Mouse (Mus musculus) hindbrain, embryonic 10.5 days (tissue): Measurements from ENCODE around the gene Olfr561. TPM values are rescaled to one million over a fixed set of nuclear protein-coding genes. Genes with fewer than 3 reads are reported as not detected.

Experiments
- DNase-seq: peaks from one replicate; pipeline ENCODE4 v3.0.0-alpha.2; 2017; ENCODE audit warnings: low spot score
- H3K27ac ChIP-seq: fragments of 300-500 bp; sonication (generic); 2 replicates; pipeline ENCODE4 v1.5.1; 2016; ENCODE audit warnings: mild to moderate bottlenecking, moderate library complexity
- H3K27me3 ChIP-seq: fragments of 300-500 bp; sonication (generic); 2 replicates; pipeline ENCODE4 v1.6.1; 2016; ENCODE audit warnings: mild to moderate bottlenecking; ENCODE audit not compliant: poor library complexity, insufficient read depth, severe bottlenecking
- H3K36me3 ChIP-seq: fragments of 300-500 bp; sonication (generic); 2 replicates; pipeline ENCODE4 v1.6.1; 2016; ENCODE audit warnings: mild to moderate bottlenecking, moderate library complexity
- H3K4me1 ChIP-seq: fragments of 300-500 bp; sonication (generic); replicated peaks from 2 replicates; pipeline ENCODE4 v1.6.1; 2016; ENCODE audit warnings: mild to moderate bottlenecking
- H3K4me3 ChIP-seq: fragments of 300-500 bp; sonication (generic); 2 replicates; pipeline ENCODE4 v1.5.1; 2016; ENCODE audit warnings: mild to moderate bottlenecking, moderate library complexity
- H3K9me3 ChIP-seq: fragments of 300-500 bp; sonication (generic); 2 replicates; pipeline ENCODE4 v1.6.1; 2016; ENCODE audit warnings: mild to moderate bottlenecking, moderate library complexity
- WGBS: fragments of 180-500 bp; shearing (Covaris S2); methylation state at CpG from one replicate; pipeline ENCODE4 v1.1.7; 2016; 5-methylcytosine and 5-hydroxymethylcytosine counted together
- polyA plus RNA-seq: library from polyadenylated mRNA; unstranded; fragments of >200 nt; fragmentation: Nextera tagmentation; extraction: Ambion mirVana; gene quantifications from 2 replicates; pipeline ENCODE4 v1.2.1, GENCODE M21; 2016

Olfr561 gene
- 0.24 TPM in 1 of 2 replicates, not detected in the other for polyA plus RNA-seq

- Histone ChIP-seq H3K9me3 (no peaks in the 10 kb centered on the region), H3K27me3 (no peaks in the 10 kb centered on the region), H3K4me3 (no peak within 1 kb of the TSS), H3K27ac (no peak within 1 kb of the TSS), H3K36me3 (no peaks in the 10 kb centered on the region), H3K4me1 (no peaks in the 10 kb centered on the region)
- DNase-seq, result no peak
- 82% methylated on average over 2 of the region's 2 CpGs for WGBS
These were observed at the start of gene Olfr561 for GRCm38 (mm10) chr7:102770921-102771320. Gene Olfr561 (plus strand): TSS chr7:102771221.

- no peaks in the 10 kb centered on the region for H3K36me3 ChIP-seq
- H3K4me1 ChIP-seq, result no peaks in the 10 kb centered on the region
- no peak within 1 kb of the TSS for H3K4me3 ChIP-seq
- H3K9me3 ChIP-seq, result no peaks in the 10 kb centered on the region
- H3K27me3 ChIP-seq, result no peaks in the 10 kb centered on the region
- DNase-seq, result no peak
- H3K27ac ChIP-seq, result no peak within 1 kb of the TSS
These were observed 43.6 kb upstream of the Olfr561 start, which contains the start of gene Olfr559 for GRCm38 (mm10) chr7:102727391-102727790. Gene Olfr559 (minus strand): TSS chr7:102727491.

GRCm38 (mm10) chr7:102733793-102734192, 37.2 kb upstream of the Olfr561 start:
- WGBS, result 57% methylated on average over 1 of the region's 1 CpGs
- Histone ChIP-seq H3K4me1 (no peaks in the 10 kb centered on the region), H3K27me3 (no peaks in the 10 kb centered on the region), H3K9me3 (no peaks in the 10 kb centered on the region), H3K27ac (no peak overlapping the region), H3K4me3 (no peak overlapping the region), H3K36me3 (no peaks in the 10 kb centered on the region)
- DNase-seq, result no peak

DNA sequence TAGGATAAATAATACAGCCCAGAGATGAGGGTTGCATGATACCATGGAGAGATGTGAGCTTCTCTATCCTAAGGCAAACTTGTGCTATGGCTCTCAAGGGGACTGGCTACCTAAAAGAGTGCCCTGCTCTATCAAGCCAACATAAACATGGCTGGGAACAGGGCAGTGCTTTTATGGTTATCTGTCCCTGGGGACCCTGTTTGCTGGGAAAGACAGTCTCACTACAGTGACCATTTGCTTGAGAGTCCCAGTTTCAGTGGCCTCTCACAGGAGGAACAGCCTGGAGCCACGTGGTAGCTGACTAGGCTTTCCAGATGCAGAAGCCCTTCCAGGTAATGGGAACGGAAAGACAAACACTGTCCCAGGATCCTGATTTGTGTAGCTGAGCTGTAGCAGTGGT, 33.3 kb upstream of the Olfr561 start:
- H3K4me3 ChIP-seq, result no peak overlapping the region
- no peaks in the 10 kb centered on the region for H3K36me3 ChIP-seq
- H3K27ac ChIP-seq, result no peak overlapping the region
- WGBS, result 61% methylated on average over 2 of the region's 2 CpGs
- DNase-seq, result no peak
- H3K4me1 ChIP-seq, result no peaks in the 10 kb centered on the region; the same call in 1 of the 2 replicates
- H3K9me3 ChIP-seq, result no peaks in the 10 kb centered on the region
- no peaks in the 10 kb centered on the region for H3K27me3 ChIP-seq

DNA sequence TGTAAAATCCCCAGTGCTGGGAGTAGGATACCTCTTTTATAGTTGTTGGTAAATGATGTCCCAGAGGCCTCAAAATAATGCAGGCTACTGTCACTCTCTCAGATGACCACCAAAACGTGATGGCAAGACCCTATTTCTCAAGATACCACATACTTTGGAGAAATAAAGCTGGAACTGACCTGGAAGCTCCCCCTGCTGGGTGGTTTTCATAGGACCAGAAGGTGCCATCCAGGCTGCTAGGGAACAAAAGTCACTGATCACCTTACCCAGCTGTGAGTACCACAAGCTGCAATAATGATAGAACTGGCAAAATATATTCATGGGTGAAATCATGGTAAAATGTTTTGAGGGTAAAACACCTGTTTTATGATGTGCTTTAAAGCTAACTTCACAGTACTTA, 18.9 kb upstream of the Olfr561 start:
- Histone ChIP-seq H3K27ac (no peak overlapping the region), H3K4me3 (no peak overlapping the region), H3K27me3 (no peaks in the 10 kb centered on the region), H3K4me1 (no peaks in the 10 kb centered on the region), H3K36me3 (no peaks in the 10 kb centered on the region), H3K9me3 (no peaks in the 10 kb centered on the region)
- 21% methylated on average over 1 of the region's 1 CpGs for WGBS
- no peak for DNase-seq

GRCm38 (mm10) chr7:102759266-102759665, 11.8 kb upstream of the Olfr561 start, which contains the start of the genes Olfr560 and Olfr78:
Gene Olfr560 (minus strand): TSS chr7:102759366.
Gene Olfr78 (minus strand): TSS chr7:102759471.
- no peaks in the 10 kb centered on the region for H3K36me3 ChIP-seq
- DNase-seq, result no peak
- H3K4me3 ChIP-seq, result no peak within 1 kb of the TSS
- H3K9me3 ChIP-seq, result no peaks in the 10 kb centered on the region
- no peaks in the 10 kb centered on the region for H3K27me3 ChIP-seq
- no peaks in the 10 kb centered on the region for H3K4me1 ChIP-seq
- H3K27ac ChIP-seq, result no peak within 1 kb of the TSS
- WGBS, result 83% methylated on average over 4 of the region's 4 CpGs

DNA sequence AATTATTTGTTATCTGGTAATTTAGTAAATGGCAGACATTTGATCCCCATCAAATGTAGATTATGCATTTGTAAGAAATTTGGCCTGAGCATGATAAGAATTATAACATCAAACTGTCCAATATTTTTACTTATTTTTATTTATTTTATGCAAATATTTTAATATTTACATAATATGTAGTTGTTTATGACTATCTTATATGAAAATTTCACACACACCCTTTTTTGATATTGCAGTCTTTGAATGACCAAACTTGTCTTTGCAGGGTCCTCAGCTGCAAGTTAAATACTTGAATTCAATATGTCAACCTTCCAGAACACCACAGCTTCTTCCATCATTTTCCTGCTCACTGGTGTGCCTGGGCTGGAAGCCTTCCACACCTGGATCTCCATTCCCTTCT, 32.2 kb downstream of the Olfr561 start, which contains the start of gene Olfr564:
TSS of gene Olfr564 (plus strand) at position 301 of the 400 bp plus-strand sequence.
- no peaks in the 10 kb centered on the region for H3K27me3 ChIP-seq
- H3K4me3 ChIP-seq, result no peak within 1 kb of the TSS
- H3K27ac ChIP-seq, result no peak within 1 kb of the TSS
- no peak for DNase-seq
- no peaks in the 10 kb centered on the region for H3K9me3 ChIP-seq
- H3K4me1 ChIP-seq, result no peaks in the 10 kb centered on the region
- H3K36me3 ChIP-seq, result no peaks in the 10 kb centered on the region

Other genes starting within 250 kb of the Olfr561 start
- not detected in 2 replicates for gene Olfr547, start 236.5 kb upstream of the Olfr561 start, polyA plus RNA-seq
- gene Olfr548-ps1, start 230.3 kb upstream of the Olfr561 start, polyA plus RNA-seq, result not detected in 2 replicates
- not detected in 2 replicates for gene Olfr549, start 221.4 kb upstream of the Olfr561 start, polyA plus RNA-seq
- 0.37 and 0.42 TPM in 2 replicates for gene Trim21, start 205.7 kb upstream of the Olfr561 start, polyA plus RNA-seq
- gene Olfr550, start 199.8 kb upstream of the Olfr561 start, polyA plus RNA-seq, result not detected in 2 replicates
- not detected in 2 replicates for gene Olfr551, start 179.3 kb upstream of the Olfr561 start, polyA plus RNA-seq
- gene Olfr552, start 173.5 kb upstream of the Olfr561 start, polyA plus RNA-seq, result not detected in 2 replicates
- not detected in 2 replicates for gene Olfr553, start 153.0 kb upstream of the Olfr561 start, polyA plus RNA-seq
- gene Olfr554, start 132.8 kb upstream of the Olfr561 start, polyA plus RNA-seq, result not detected in 2 replicates
- gene Olfr555, start 112.4 kb upstream of the Olfr561 start, polyA plus RNA-seq, result not detected in 2 replicates
- not detected in 2 replicates for gene Olfr556, start 106.3 kb upstream of the Olfr561 start, polyA plus RNA-seq
- gene Trim68, start 83.9 kb upstream of the Olfr561 start, polyA plus RNA-seq, result 9.6 and 9.9 TPM in 2 replicates
- not detected in 2 replicates for gene Olfr557, start 75.3 kb upstream of the Olfr561 start, polyA plus RNA-seq
- 0.06 and 0.10 TPM in 2 replicates for gene Olfr558, start 69.0 kb upstream of the Olfr561 start, polyA plus RNA-seq
- not detected in 2 replicates for gene Olfr33, start 52.2 kb upstream of the Olfr561 start, polyA plus RNA-seq
- gene Olfr559, start 43.7 kb upstream of the Olfr561 start, polyA plus RNA-seq, result not detected in 2 replicates
- gene Olfr560, start 11.9 kb upstream of the Olfr561 start, polyA plus RNA-seq, result not detected in 2 replicates
- 0.07 TPM in 1 of 2 replicates, not detected in the other for gene Olfr78, start 11.8 kb upstream of the Olfr561 start, polyA plus RNA-seq
- not detected in 2 replicates for gene Olfr564, start 32.3 kb downstream of the Olfr561 start, polyA plus RNA-seq
- gene Olfr566, start 87.5 kb downstream of the Olfr561 start, polyA plus RNA-seq, result not detected in 2 replicates
- not detected in 2 replicates for gene Olfr568, start 105.9 kb downstream of the Olfr561 start, polyA plus RNA-seq
- gene Olfr569, start 119.7 kb downstream of the Olfr561 start, polyA plus RNA-seq, result not detected in 2 replicates
- not detected in 2 replicates for gene Olfr570, start 123.4 kb downstream of the Olfr561 start, polyA plus RNA-seq
- 0.03 TPM in 1 of 2 replicates, not detected in the other for gene Olfr571, start 146.3 kb downstream of the Olfr561 start, polyA plus RNA-seq
- gene Olfr572, start 153.2 kb downstream of the Olfr561 start, polyA plus RNA-seq, result not detected in 2 replicates
- gene Olfr573-ps1, start 171.4 kb downstream of the Olfr561 start, polyA plus RNA-seq, result not detected in 2 replicates
- not detected in 2 replicates for gene Olfr574, start 177.2 kb downstream of the Olfr561 start, polyA plus RNA-seq
- gene Olfr575, start 187.6 kb downstream of the Olfr561 start, polyA plus RNA-seq, result not detected in 2 replicates
- gene Olfr576, start 191.4 kb downstream of the Olfr561 start, polyA plus RNA-seq, result not detected in 2 replicates
- not detected in 2 replicates for gene Olfr577, start 204.7 kb downstream of the Olfr561 start, polyA plus RNA-seq
- not detected in 2 replicates for gene Olfr578, start 218.1 kb downstream of the Olfr561 start, polyA plus RNA-seq